Mouse (Mus musculus) T-cell, adult 66 days (primary cell): ENCODE measurements around the gene Thsd7a. TPM values are rescaled to one million over a fixed set of nuclear protein-coding genes. Genes with fewer than 3 reads are reported as not detected.

Experiments used
- total RNA-seq, 2 experiments: library from RNA; stranded (reverse); gene quantifications; 3 replicates in 1 of 2; 4 replicates in 1 of 2; pipeline ENCODE4 v1.2.4; 2023

The Thsd7a gene
- under 1 TPM in 1 of 2 experiments, not detected in 1; 0.12 TPM for total RNA-seq

GRCm38 (mm10) chr6:12748787-12749530, at the start of gene Thsd7a:
TSS of gene Thsd7a (minus strand) at chr6:12749410.

